Mouse (Mus musculus): ENCODE measurements around the gene Zfp11.

DNA sequence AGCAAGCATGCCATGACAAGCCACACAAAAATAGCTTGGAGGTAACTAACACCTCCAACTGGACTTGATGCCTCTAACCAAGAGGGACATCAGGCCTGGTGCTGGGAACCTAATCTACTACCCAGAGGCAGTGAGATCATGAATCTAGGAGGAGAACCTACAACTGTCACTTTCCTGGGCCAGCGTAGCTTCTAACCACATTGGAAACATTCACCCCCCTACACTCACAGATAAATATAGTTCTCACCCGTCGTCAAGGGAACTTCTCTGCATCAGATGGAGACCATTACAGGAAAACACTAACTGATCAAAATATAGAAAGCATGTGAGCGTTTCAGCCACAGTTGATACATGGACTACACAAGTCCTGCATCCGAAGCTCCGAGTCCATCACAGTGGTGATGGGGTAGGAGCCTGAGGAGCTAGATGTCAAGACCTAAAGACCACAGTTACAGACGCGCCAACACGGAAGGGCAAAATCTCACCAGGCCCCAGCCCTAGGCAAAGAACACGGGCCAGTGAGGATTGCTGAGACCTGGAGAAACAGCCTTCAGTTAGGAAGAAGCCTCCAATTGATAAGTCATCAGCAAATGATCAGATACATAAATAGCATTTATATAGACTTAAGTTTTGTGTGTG is 3.5 kb downstream of the Zfp11 start:
- TF ChIP-seq EP300 (IDR thresholded peaks at IDR 0.05; ENCODE audit: low read depth) (no peak), CTCF (IDR thresholded peaks at IDR 0.05; ENCODE audit: low read depth) (no peak)
